Mouse (Mus musculus): Measurements from ENCODE around the gene Prex1.
A peak's percentile ranks its signal among the peaks of the same experiment; 100 is the strongest.

Gene Prex1

GRCm38 (mm10) chr2:166661971-166662370 is 51.7 kb downstream of the Prex1 start:
- no peak for DNase-seq (ENCODE audit: low spot score)

DNA sequence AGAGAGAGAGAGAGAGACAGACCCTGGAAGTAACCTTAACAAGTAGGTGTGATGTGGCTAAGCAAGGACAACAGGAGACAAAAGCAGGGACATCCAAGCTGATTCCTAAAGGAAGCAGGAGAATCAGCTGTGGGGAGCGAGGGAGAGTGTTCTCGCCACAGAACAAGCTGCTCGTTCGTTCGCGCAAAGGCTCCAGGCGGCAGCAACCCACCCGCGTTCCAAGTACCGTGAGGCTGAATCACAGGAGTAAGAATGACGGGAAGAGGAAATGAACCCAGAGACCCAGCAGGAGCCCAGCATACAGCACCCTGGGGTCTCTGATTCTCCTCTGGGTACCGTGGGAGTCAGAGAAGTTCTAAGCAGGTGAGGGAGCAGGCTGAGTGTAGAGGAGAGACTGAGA is 52.1 kb downstream of the Prex1 start:
- no peak for DNase-seq (ENCODE audit: low spot score)

GRCm38 (mm10) chr2:166658380-166658779 is 55.3 kb downstream of the Prex1 start:
- no peak for DNase-seq (ENCODE audit: low spot score)

- no peak for DNase-seq (ENCODE audit: low spot score)
Observed at GRCm38 (mm10) chr2:166657451-166658011, 56.1 kb downstream of the Prex1 start.

DNA sequence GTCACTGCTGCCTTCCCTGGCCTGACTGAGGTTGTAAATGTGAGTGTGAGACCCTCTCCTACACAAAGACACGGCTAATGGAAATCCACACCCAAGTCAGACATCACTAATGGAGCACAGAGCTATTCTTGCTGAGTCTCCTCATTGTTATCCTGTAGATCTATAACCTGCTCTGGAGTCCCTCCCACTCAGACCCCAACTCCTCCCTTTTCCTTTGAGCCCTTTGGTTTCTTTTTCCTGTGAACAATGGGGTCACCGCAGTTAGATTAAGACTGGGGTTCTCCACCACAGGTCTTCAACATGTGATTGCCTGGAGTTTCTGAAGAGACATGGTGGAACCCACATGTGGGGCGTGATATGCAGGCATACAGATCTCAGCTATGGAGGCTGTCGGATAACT is 57.0 kb downstream of the Prex1 start:
- peak; percentile 86 for DNase-seq (ENCODE audit: low spot score)

- peak; percentile 47 for DNase-seq (ENCODE audit: low spot score)
Observed at GRCm38 (mm10) chr2:166655727-166656520, 57.7 kb downstream of the Prex1 start.

DNA sequence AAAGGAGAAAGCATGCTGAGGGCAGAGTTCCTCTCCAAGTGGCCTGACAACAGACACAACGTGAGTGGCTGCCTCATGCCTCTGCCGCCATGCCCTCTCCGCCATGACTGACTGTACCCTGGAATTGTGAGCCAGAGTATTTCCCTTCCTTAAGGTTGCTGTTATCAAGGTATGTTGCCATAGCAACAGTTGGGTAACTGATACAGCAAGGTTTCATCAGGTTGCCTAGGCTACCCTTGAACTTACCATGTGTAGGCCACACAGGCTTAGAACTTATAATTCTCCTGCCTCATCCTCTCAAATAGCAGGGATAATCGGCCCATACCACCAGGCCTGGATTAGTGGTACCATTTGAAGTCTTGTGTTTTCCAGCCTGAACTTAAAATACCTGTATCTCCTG is 58.3 kb downstream of the Prex1 start:
- no peak for DNase-seq (ENCODE audit: low spot score)

GRCm38 (mm10) chr2:166654875-166655274 is 58.8 kb downstream of the Prex1 start:
- DNase-seq (ENCODE audit: low spot score), result no peak

DNA sequence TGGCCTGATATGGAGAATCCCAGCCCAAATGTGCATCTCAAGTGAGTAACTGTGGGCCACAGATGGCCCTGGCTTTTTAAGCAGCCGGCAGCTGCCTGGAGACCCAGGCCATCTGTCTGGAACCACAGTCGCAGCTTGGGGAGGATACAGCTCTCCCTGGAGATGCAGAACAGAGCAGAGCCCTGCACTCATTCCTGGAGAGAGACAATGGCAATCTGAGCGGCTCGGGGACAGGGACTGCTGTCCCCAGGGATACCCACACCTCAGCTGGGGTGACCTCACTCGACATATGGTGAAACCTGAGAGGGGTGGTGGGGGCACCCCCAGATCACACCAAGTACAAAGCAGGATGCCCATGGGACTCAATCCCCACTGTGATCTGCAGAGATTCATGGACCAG is 60.1 kb downstream of the Prex1 start:
- DNase-seq (ENCODE audit: low spot score), result no peak

GRCm38 (mm10) chr2:166652672-166653071 is 61.0 kb downstream of the Prex1 start:
- no peak for DNase-seq (ENCODE audit: low spot score)

- DNase-seq (ENCODE audit: low spot score), result no peak
Observed at GRCm38 (mm10) chr2:166651317-166652030, 62.2 kb downstream of the Prex1 start.

GRCm38 (mm10) chr2:166650414-166650813 is 63.2 kb downstream of the Prex1 start:
- peak; percentile 55 for DNase-seq (ENCODE audit: low spot score)

GRCm38 (mm10) chr2:166647242-166647641 is 66.4 kb downstream of the Prex1 start:
- no peak for DNase-seq (ENCODE audit: low spot score)

DNA sequence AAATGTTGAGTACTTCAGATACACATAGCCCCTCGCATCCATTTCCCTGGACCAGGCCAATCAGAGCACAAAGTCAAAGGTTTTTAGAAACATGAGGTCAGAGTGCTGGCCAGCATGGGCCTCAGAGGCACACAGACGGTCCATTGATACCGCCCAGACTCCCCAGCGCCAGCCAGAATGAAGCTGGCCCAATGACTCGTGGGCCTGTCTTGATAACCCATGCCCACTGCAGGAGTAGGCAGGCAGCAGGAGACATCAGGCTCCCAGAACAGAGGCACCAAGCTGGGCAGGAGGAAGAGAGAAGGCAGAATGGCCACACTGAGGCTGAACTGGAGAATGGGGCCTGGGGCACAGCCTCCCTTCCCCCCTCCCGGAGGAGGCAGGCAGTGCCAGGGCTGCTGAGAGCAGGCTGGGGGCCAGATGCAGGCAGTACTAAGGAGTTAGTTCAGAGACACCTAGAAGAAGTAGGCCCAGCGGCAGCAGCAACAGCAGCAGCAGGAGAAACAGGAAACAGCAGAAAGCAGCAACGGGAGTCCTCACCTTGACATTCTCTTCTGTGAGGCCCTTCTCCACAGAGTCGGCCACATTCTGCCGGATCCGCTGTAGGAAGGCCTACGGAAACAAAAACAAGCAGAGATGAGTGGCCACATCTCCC is 67.1 kb downstream of the Prex1 start:
- DNase-seq (ENCODE audit: low spot score), result peak; percentile 57

GRCm38 (mm10) chr2:166644816-166645215 is 68.8 kb downstream of the Prex1 start:
- DNase-seq (ENCODE audit: low spot score), result no peak

GRCm38 (mm10) chr2:166642581-166642987 is 71.0 kb downstream of the Prex1 start:
- DNase-seq (ENCODE audit: low spot score), result no peak

DNA sequence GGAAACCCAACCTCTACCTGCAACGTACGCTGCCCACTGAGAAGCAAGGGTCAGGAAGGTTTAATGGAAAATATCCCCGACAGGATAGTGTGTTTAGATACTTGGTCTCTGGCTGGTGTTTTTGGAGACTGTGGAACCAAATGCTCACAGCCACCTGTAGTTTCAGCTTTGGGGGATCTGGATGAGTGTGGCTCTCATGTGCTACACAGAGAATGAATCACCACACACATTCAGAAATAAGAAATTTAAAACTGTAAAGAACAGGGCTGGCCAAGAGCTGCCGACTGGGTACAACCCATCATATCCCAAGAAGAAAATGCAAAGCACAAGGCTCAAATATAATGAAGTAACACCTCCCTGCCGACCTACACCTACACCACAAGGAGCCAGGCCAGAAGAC is 73.9 kb downstream of the Prex1 start:
- DNase-seq (ENCODE audit: low spot score), result no peak

- DNase-seq (ENCODE audit: low spot score), result no peak
Observed at GRCm38 (mm10) chr2:166638947-166639641, 74.5 kb downstream of the Prex1 start.

DNA sequence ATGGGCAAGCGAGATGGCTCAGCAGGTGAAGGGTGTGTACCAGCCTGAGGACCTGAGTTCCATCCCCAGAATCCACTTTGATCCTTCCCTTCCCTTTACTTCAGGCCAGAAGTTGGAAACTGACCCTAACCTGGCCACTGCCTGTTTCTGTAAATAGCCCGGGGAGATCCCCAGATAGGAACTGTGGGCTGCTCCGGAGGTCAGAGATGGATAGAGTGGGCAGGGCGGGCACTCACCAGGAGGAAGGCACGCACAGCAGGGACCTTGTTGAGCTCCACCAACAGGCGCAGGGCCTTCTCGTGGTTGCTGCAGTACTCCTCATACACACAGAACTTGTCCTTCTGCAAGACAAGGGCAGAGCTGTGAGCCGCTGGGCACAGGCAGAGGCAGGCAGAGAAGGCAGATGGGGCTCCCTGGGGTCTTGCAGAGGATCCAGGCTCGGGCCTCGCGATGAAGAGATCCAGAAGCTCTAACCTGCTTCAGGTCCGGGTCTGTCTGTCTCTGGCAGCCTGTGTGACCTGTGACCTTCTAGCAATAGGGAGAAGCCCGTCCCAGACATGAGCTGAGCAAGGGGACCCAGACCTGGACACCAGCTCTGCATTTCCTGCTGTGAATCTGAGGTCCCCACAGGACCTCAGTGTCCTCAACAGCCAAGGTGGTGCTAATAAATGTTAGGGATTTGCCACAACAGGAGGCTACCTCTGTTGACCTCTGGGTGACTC is 75.4 kb downstream of the Prex1 start:
- no peak for DNase-seq (ENCODE audit: low spot score)

- DNase-seq (ENCODE audit: low spot score), result no peak
Observed at GRCm38 (mm10) chr2:166637673-166637990, 76.0 kb downstream of the Prex1 start.

- no peak for DNase-seq (ENCODE audit: low spot score)
Observed at GRCm38 (mm10) chr2:166636867-166637672, 76.6 kb downstream of the Prex1 start.
